Mouse (Mus musculus) ES-Bruce4 (cell line): Measurements from ENCODE around the gene Utp4.

Source experiments
- CTCF ChIP-seq: IDR thresholded peaks from one replicate; pipeline ENCODE4 v1.8.1; 2011; ENCODE audit warnings: low read depth, low read length
- POLR2A ChIP-seq: IDR thresholded peaks from one replicate; pipeline ENCODE4 v1.8.1; 2011; ENCODE audit warnings: low read length; ENCODE audit not compliant: insufficient read depth

DNA sequence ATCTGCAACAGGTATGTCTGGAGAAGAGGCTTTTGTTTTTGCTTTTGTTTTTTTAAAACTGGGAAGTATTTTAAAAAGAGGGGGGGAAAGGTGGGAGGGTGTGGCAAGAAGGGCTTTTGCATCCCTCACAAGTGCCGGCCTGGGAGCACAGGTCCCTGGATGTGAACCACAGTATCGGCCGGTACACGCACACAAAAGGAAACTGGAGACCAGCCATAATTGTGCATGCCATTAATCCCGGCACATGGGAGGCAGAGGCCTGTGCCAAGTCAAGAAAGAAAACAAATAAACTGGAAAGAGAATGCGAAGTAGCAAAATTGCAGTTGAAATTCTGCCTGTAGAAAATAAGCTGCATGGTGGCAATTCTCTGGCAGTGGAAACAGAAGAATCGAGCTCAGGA, 14.9 kb downstream of the Utp4 start:
- TF ChIP-seq CTCF (no peak), POLR2A (no peak)
